Mouse (Mus musculus): ENCODE data around the gene 4930503B20Rik. TPM values are rescaled to one million over a fixed set of nuclear protein-coding genes. Genes with fewer than 3 reads are reported as not detected.

4930503B20Rik gene
- not detected in 2 replicates for total RNA-seq (2023)

GRCm38 (mm10) chr3:146651217-146651616 lies at the start of gene 4930503B20Rik:
4930503B20Rik (minus strand) TSS chr3:146651317.

GRCm38 (mm10) chr3:146684811-146685675 lies 33.9 kb upstream of the 4930503B20Rik start, which contains the start of gene Samd13:
Samd13 (minus strand) TSS chr3:146685592.

DNA sequence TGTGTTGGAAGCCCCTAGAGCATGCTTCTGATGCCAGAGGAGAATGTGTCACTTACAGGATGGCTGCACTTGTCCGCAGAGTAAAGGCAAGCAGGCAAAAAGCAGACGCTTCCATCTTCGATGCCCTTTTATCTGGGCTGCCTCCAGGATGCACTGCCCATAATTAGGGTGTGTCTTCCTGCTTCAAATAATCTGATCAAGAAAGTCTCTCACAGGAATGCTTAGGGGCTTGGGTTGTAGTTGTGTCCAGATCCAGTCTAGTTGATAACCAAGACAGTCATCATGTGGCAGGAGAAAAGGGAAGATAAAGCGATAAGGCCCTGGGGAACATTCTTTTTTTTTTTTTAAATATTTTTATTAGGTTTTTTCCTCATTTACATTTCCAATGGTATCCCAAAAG lies 35.6 kb downstream of the 4930503B20Rik start, which contains the start of gene Dnase2b:
Gene Dnase2b (minus strand): TSS at position 101 of the 400 bp plus-strand sequence.

Other genes with a start within 250 kb of the 4930503B20Rik start
- 3.3 and 3.9 TPM in 2 replicates for gene Ssx2ip, start 246.7 kb downstream of the 4930503B20Rik start, total RNA-seq (2023)
- gene Ctbs, start 201.5 kb downstream of the 4930503B20Rik start, total RNA-seq (2023): 22.2 and 23.3 TPM in 2 replicates
- 4.6 TPM in 2 replicates for gene Spata1, start 151.6 kb downstream of the 4930503B20Rik start, total RNA-seq (2023)
- 217 and 298 TPM in 2 replicates for gene Gng5, start 151.5 kb downstream of the 4930503B20Rik start, total RNA-seq (2023)
- 55.1 and 56.0 TPM in 2 replicates for gene Rpf1, start 129.9 kb downstream of the 4930503B20Rik start, total RNA-seq (2023)
- not detected in 2 replicates for gene Uox, start 80.9 kb downstream of the 4930503B20Rik start, total RNA-seq (2023)
- 0.19 TPM in 1 of 2 replicates, not detected in the other for gene Dnase2b, start 35.7 kb downstream of the 4930503B20Rik start, total RNA-seq (2023)
- gene Samd13, start 34.3 kb upstream of the 4930503B20Rik start, total RNA-seq (2023): not detected in 2 replicates
- 37.5 and 41.9 TPM in 2 replicates for gene Prkacb, start 161.7 kb upstream of the 4930503B20Rik start, total RNA-seq (2023)
- gene Ttll7, start 201.1 kb upstream of the 4930503B20Rik start, total RNA-seq (2023): 0.20 and 1.1 TPM in 2 replicates